Mouse (Mus musculus): ENCODE measurements around the gene Nkiras2. TPM values are rescaled to one million over a fixed set of nuclear protein-coding genes. Genes with fewer than 3 reads are reported as not detected.
A peak's percentile ranks its signal among the peaks of the same experiment; 100 is the strongest.

Nkiras2 gene
- polyA plus RNA-seq, 1 experiment from 2014 or later, result 52.6 TPM

DNA sequence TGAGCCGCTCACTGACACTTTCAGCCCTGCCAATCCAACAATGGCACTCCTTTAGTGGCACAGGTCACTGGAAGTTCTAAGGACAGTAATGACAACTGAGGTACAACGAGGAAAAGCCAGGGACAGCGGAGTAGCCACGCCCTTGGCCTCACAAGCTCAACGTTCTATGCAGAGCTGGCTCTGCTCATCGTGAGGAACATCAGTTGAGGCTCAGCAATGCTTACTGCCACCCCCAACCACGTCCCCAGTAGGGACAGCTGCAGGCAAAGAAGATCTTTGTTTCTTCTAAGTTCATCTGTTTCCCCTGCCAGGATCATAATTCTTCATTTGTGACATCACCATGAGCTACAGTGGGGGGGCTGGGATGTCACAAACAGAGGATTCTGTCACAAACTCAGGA is 24.4 kb upstream of the Nkiras2 start:
- 81% methylated on average over 7 of the region's 7 CpGs for WGBS
- no peak overlapping the region for H3K4me2 ChIP-seq (ENCODE audit: low read length)
- H3K4me1 ChIP-seq (replicated peaks; ENCODE audit: insufficient read depth, low read length), result no peaks in the 10 kb centered on the region
- DNase-seq (ENCODE audit: low spot score) (no peak), ATAC-seq (replicated peaks; ENCODE audit: low FRiP score, low read depth) (no peak)
- peaks cover 72% of the 10 kb centered on the region for H3K36me3 ChIP-seq (ENCODE audit: insufficient read depth, low read length)
- no peak overlapping the region for H3K4me3 ChIP-seq (replicated peaks; ENCODE audit: low read depth, low read length)
- H3K27ac ChIP-seq, result no peak overlapping the region
- no peak overlapping the region for H3K9ac ChIP-seq (ENCODE audit: low read depth, low read length)
- TF ChIP-seq CTCF (IDR thresholded peaks at IDR 0.05; ENCODE audit: low read depth), result no peak
- H3K27me3 ChIP-seq (ENCODE audit: insufficient read depth, low read length), result no peaks in the 10 kb centered on the region
- H3K9me3 ChIP-seq (replicated peaks; ENCODE audit: low read length), result no peaks in the 10 kb centered on the region

- no peak for TF ChIP-seq CTCF (IDR thresholded peaks at IDR 0.05; ENCODE audit: low read depth)
- H3K36me3 ChIP-seq (ENCODE audit: insufficient read depth, low read length), result peaks cover 72% of the 10 kb centered on the region
- no peak overlapping the region for H3K9ac ChIP-seq (ENCODE audit: low read depth, low read length)
- no peaks in the 10 kb centered on the region for H3K9me3 ChIP-seq (replicated peaks; ENCODE audit: low read length)
- DNase-seq (ENCODE audit: low spot score) (no peak), ATAC-seq (replicated peaks; ENCODE audit: low FRiP score, low read depth) (no peak)
- H3K4me2 ChIP-seq (ENCODE audit: low read length), result no peak overlapping the region
- WGBS, result 80% methylated on average over 4 of the region's 4 CpGs
- no peaks in the 10 kb centered on the region for H3K4me1 ChIP-seq (replicated peaks; ENCODE audit: insufficient read depth, low read length)
- H3K27ac ChIP-seq, result no peak overlapping the region
- H3K27me3 ChIP-seq (ENCODE audit: insufficient read depth, low read length), result no peaks in the 10 kb centered on the region
- H3K4me3 ChIP-seq (replicated peaks; ENCODE audit: low read depth, low read length), result no peak overlapping the region
Measured at GRCm38 (mm10) chr11:100595533-100595932, 23.5 kb upstream of the Nkiras2 start.

DNA sequence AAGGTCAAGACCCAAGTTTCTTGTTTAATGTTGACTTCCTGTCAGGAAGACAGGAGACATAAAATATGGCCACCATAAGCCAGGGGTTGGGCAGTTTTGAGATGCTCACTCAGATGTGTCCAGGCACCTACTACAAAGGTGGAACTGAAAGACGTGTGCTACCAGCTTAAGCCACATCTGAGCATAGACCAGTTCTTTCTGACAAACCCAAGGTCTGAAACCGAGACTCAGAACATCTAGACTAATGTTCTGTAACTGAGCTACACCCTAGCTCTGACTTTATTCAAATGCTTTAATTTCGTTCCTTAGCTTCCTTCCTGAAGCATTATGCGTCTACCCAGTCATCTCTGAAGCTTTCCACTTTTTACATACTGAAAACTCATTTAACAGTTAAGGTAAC is 21.0 kb upstream of the Nkiras2 start:
- Histone ChIP-seq H3K4me3 (replicated peaks; ENCODE audit: low read depth, low read length) (no peak overlapping the region), H3K36me3 (ENCODE audit: insufficient read depth, low read length) (peaks cover 54% of the 10 kb centered on the region), H3K4me1 (replicated peaks; ENCODE audit: insufficient read depth, low read length) (no peaks in the 10 kb centered on the region), H3K9me3 (replicated peaks; ENCODE audit: low read length) (no peaks in the 10 kb centered on the region), H3K4me2 (ENCODE audit: low read length) (no peak overlapping the region), H3K27ac (no peak overlapping the region), H3K27me3 (ENCODE audit: insufficient read depth, low read length) (no peaks in the 10 kb centered on the region), H3K9ac (ENCODE audit: low read depth, low read length) (no peak overlapping the region)
- WGBS, result 44% methylated on average over 4 of the region's 4 CpGs
- DNase-seq (ENCODE audit: low spot score) (no peak), ATAC-seq (replicated peaks; ENCODE audit: low FRiP score, low read depth) (no peak)
- TF ChIP-seq CTCF (IDR thresholded peaks at IDR 0.05; ENCODE audit: low read depth), result no peak

DNA sequence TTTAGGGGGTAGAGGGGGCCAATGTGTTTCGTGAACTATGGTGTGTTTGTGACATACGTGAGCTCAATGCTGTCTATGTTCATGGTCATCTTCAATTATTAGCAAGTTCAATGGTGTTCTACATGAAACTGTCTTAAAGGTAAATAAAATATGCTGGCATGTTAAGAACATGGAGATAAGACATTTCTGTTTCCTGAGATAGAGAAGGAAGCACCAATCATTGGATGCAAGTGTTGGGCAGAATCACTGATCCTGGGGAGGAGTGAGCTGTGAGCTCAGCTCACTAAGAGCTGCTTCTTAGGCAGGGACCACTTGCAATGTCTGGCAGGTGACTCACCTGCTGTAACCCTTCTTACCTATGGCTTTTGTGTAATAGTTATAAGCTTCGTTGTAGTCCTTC is 17.7 kb upstream of the Nkiras2 start:
- Histone ChIP-seq H3K27ac (no peak overlapping the region), H3K4me1 (replicated peaks; ENCODE audit: insufficient read depth, low read length) (no peaks in the 10 kb centered on the region), H3K36me3 (ENCODE audit: insufficient read depth, low read length) (peaks cover 37% of the 10 kb centered on the region), H3K9me3 (replicated peaks; ENCODE audit: low read length) (no peaks in the 10 kb centered on the region), H3K4me2 (ENCODE audit: low read length) (no peak overlapping the region), H3K4me3 (replicated peaks; ENCODE audit: low read depth, low read length) (no peak overlapping the region), H3K27me3 (ENCODE audit: insufficient read depth, low read length) (no peaks in the 10 kb centered on the region), H3K9ac (ENCODE audit: low read depth, low read length) (no peak overlapping the region)
- DNase-seq (ENCODE audit: low spot score) (no peak), ATAC-seq (replicated peaks; ENCODE audit: low FRiP score, low read depth) (no peak)
- whole genome bisulfite sequencing, result 98% methylated on average over 3 of the region's 3 CpGs
- no peak for TF ChIP-seq CTCF (IDR thresholded peaks at IDR 0.05; ENCODE audit: low read depth)

GRCm38 (mm10) chr11:100603155-100603554 is 15.9 kb upstream of the Nkiras2 start:
- no peak overlapping the region for H3K4me3 ChIP-seq (replicated peaks; ENCODE audit: low read depth, low read length)
- no peak overlapping the region for H3K4me2 ChIP-seq (ENCODE audit: low read length)
- H3K9ac ChIP-seq (ENCODE audit: low read depth, low read length), result no peak overlapping the region
- 80% methylated on average over 9 of the region's 9 CpGs for WGBS
- H3K27ac ChIP-seq, result no peak overlapping the region
- peaks cover 21% of the 10 kb centered on the region for H3K36me3 ChIP-seq (ENCODE audit: insufficient read depth, low read length)
- ATAC-seq (replicated peaks; ENCODE audit: low FRiP score, low read depth) (no peak), DNase-seq (ENCODE audit: low spot score) (no peak)
- H3K4me1 ChIP-seq (replicated peaks; ENCODE audit: insufficient read depth, low read length), result no peaks in the 10 kb centered on the region
- H3K9me3 ChIP-seq (replicated peaks; ENCODE audit: low read length), result no peaks in the 10 kb centered on the region
- TF ChIP-seq CTCF (IDR thresholded peaks at IDR 0.05; ENCODE audit: low read depth), result no peak
- no peaks in the 10 kb centered on the region for H3K27me3 ChIP-seq (ENCODE audit: insufficient read depth, low read length)

DNA sequence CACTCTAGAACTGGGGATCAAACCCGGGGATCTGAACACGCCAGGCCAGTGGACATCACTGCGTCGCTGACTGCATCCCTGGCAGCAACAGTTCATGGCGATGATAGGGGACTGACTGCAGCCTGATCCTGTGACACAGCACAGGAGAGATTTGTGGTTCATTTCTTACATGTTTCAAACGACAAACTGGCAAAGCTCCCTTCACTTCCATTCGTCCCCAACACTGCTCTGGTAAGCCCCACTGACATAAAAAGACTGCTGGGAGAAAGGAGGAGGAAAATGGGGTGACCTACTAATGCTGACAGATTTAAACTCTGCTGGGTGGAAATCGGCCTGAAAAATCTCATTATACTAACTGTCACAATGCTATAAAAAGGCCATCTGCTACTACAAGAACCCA is 15.2 kb upstream of the Nkiras2 start:
- H3K4me2 ChIP-seq (ENCODE audit: low read length), result no peak overlapping the region
- no peak for TF ChIP-seq CTCF (IDR thresholded peaks at IDR 0.05; ENCODE audit: low read depth)
- H3K4me3 ChIP-seq (replicated peaks; ENCODE audit: low read depth, low read length), result no peak overlapping the region
- WGBS, result 74% methylated on average over 8 of the region's 8 CpGs
- no peak for DNase-seq (ENCODE audit: low spot score)
- H3K36me3 ChIP-seq (ENCODE audit: insufficient read depth, low read length), result peaks cover 24% of the 10 kb centered on the region
- H3K4me1 ChIP-seq (replicated peaks; ENCODE audit: insufficient read depth, low read length), result 0 out of 2 replicates have a peak, but pooled peaks cover 3% of the 10 kb centered on the region
- no peak overlapping the region for H3K9ac ChIP-seq (ENCODE audit: low read depth, low read length)
- no peak for ATAC-seq (replicated peaks; ENCODE audit: low FRiP score, low read depth)
- H3K9me3 ChIP-seq (replicated peaks; ENCODE audit: low read length), result no peaks in the 10 kb centered on the region
- H3K27ac ChIP-seq, result no peak overlapping the region
- no peaks in the 10 kb centered on the region for H3K27me3 ChIP-seq (ENCODE audit: insufficient read depth, low read length)

- peak; percentile 63 for DNase-seq (ENCODE audit: low spot score)
- H3K27ac ChIP-seq, result no peak overlapping the region
- H3K9me3 ChIP-seq (replicated peaks; ENCODE audit: low read length), result no peaks in the 10 kb centered on the region
- no peak overlapping the region for H3K4me3 ChIP-seq (replicated peaks; ENCODE audit: low read depth, low read length)
- ATAC-seq (replicated peaks; ENCODE audit: low FRiP score, low read depth), result no peak
- no peaks in the 10 kb centered on the region for H3K27me3 ChIP-seq (ENCODE audit: insufficient read depth, low read length)
- H3K9ac ChIP-seq (ENCODE audit: low read depth, low read length), result no peak overlapping the region
- peaks cover 19% of the 10 kb centered on the region; the same call in 1 of the 2 replicates for H3K36me3 ChIP-seq (ENCODE audit: insufficient read depth, low read length)
- H3K4me1 ChIP-seq (replicated peaks; ENCODE audit: insufficient read depth, low read length), result 0 out of 2 replicates have a peak, but pooled peaks cover 9% of the 10 kb centered on the region
- no peak for TF ChIP-seq CTCF (IDR thresholded peaks at IDR 0.05; ENCODE audit: low read depth)
- H3K4me2 ChIP-seq (ENCODE audit: low read length), result no peak overlapping the region
- 74% methylated on average over 4 of the region's 4 CpGs for WGBS
Measured at GRCm38 (mm10) chr11:100604321-100605005, 14.6 kb upstream of the Nkiras2 start.
